Mouse (Mus musculus) right cerebral cortex, adult 2 months (tissue): Measurements from ENCODE around the gene Tob2.

Source experiments
- DNase-seq, 2 experiments: peaks; one replicate each; pipeline ENCODE4 v3.0.0; 2021 to 2022; ENCODE audit warnings: low spot score in 2 of 2

Gene Tob2

GRCm38 (mm10) chr15:81812287-81812686 is 46.3 kb downstream of the Tob2 start:
- no peak for DNase-seq

GRCm38 (mm10) chr15:81811599-81811996 is 47.0 kb downstream of the Tob2 start:
- DNase-seq, result no peak

- peak; percentile 97 to 99 for DNase-seq
These were observed 47.7 kb downstream of the Tob2 start for GRCm38 (mm10) chr15:81810671-81811598.

GRCm38 (mm10) chr15:81810150-81810549 is 48.4 kb downstream of the Tob2 start:
- peak; percentile 67 to 75 for DNase-seq

- DNase-seq, result no peak
These were observed 49.0 kb downstream of the Tob2 start for GRCm38 (mm10) chr15:81809550-81809949.

- DNase-seq, result no peak
These were observed 49.8 kb downstream of the Tob2 start for GRCm38 (mm10) chr15:81808799-81809198.

GRCm38 (mm10) chr15:81806621-81807404 is 51.8 kb downstream of the Tob2 start:
- DNase-seq, result no peak

GRCm38 (mm10) chr15:81805624-81806023 is 53.0 kb downstream of the Tob2 start:
- DNase-seq, result no peak

GRCm38 (mm10) chr15:81804883-81805282 is 53.7 kb downstream of the Tob2 start:
- no peak for DNase-seq

- DNase-seq, result no peak
These were observed 54.4 kb downstream of the Tob2 start for GRCm38 (mm10) chr15:81804172-81804571.

- no peak for DNase-seq
These were observed 55.1 kb downstream of the Tob2 start for GRCm38 (mm10) chr15:81803425-81803951.

GRCm38 (mm10) chr15:81802941-81803351 is 55.6 kb downstream of the Tob2 start:
- DNase-seq, result peak in 1 of 2 experiments; percentile 57

GRCm38 (mm10) chr15:81802001-81802890 is 56.4 kb downstream of the Tob2 start, which contains the start of gene Tef:
Tef (plus strand) TSS chr15:81802421.
- peak; percentile 99 to 100 for DNase-seq

- DNase-seq, result no peak
These were observed 58.2 kb downstream of the Tob2 start for GRCm38 (mm10) chr15:81800391-81800790.

- DNase-seq, result no peak
These were observed 60.2 kb downstream of the Tob2 start for GRCm38 (mm10) chr15:81798421-81798820.
